Mouse (Mus musculus) MEL (cell line): ENCODE measurements at regions not wholly inside any gene's neighbourhood (a gene's known extent, or its start where the extent isn't known, plus 50 kb on each side); places are given as distances from the start of the nearest gene placed in this dataset.

Experiments
- DNase-seq: peaks from one replicate; pipeline ENCODE4 v3.0.0; 2011; ENCODE audit warnings: low read depth, low spot score
- H3K27ac ChIP-seq: 2 replicates; pipeline ENCODE4 v1.5.1; 2012; ENCODE audit warnings: low read depth, mild to moderate bottlenecking, control low read depth, low read length, moderate library complexity; ENCODE audit not compliant: control insufficient read depth
- H3K27me3 ChIP-seq, 2 experiments: fragments of 150-350 bp in 1 of 2; sonication (generic) in 1 of 2; 2 replicates each; pipeline ENCODE4 v1.6.1; 2012; ENCODE audit warnings: low read length in 2 of 2, mild to moderate bottlenecking in 2 of 2, improper control_type of control experiment in 1 of 2, moderate library complexity in 1 of 2; ENCODE audit not compliant: insufficient read depth in 2 of 2, control insufficient read depth in 1 of 2
- H3K36me3 ChIP-seq, 2 experiments: 2 replicates each; pipeline ENCODE4 v1.6.1; 2012 to 2014; ENCODE audit warnings: low read length in 2 of 2, improper control_type of control experiment in 1 of 2, inconsistent platforms in 1 of 2, mild to moderate bottlenecking in 1 of 2; ENCODE audit not compliant: insufficient read depth in 2 of 2, control insufficient read depth in 1 of 2
- H3K4me1 ChIP-seq, 2 experiments: fragments of 150-350 bp in 1 of 2; sonication (generic) in 1 of 2; 2 replicates each; pipeline ENCODE4 v1.6.1; 2012; ENCODE audit warnings: low read length in 2 of 2, improper control_type of control experiment in 1 of 2, mild to moderate bottlenecking in 1 of 2; ENCODE audit not compliant: insufficient read depth in 2 of 2, control insufficient read depth in 1 of 2
- H3K4me3 ChIP-seq, 2 experiments: fragments of 150-350 bp in 1 of 2; sonication (generic) in 1 of 2; 2 replicates each; pipeline ENCODE4 v1.5.1; 2012; ENCODE audit warnings: low read depth in 2 of 2, low read length in 2 of 2, mild to moderate bottlenecking in 2 of 2, moderate library complexity in 2 of 2, control low read depth in 1 of 2, improper control_type of control experiment in 1 of 2; ENCODE audit not compliant: control insufficient read depth in 1 of 2, insufficient read depth in 1 of 2
- H3K79me2 ChIP-seq: 2 replicates; pipeline ENCODE4 v1.6.1; 2012; ENCODE audit warnings: mild to moderate bottlenecking, low read length, moderate library complexity; ENCODE audit not compliant: control insufficient read depth, poor library complexity, insufficient read depth
- H3K9ac ChIP-seq: 2 replicates; pipeline ENCODE4 v1.6.1; 2012; ENCODE audit warnings: low read depth, mild to moderate bottlenecking, control low read depth, low read length, moderate library complexity; ENCODE audit not compliant: control insufficient read depth, poor library complexity, severe bottlenecking
- H3K9me3 ChIP-seq: fragments of 150-350 bp; sonication (generic); replicated peaks from 2 replicates; pipeline ENCODE4 v1.6.1; 2012; ENCODE audit warnings: mild to moderate bottlenecking, low read length, improper control_type of control experiment, moderate library complexity; ENCODE audit not compliant: insufficient read depth
- BHLHE40 ChIP-seq: IDR thresholded peaks from 2 replicates; pipeline ENCODE4 v1.6.1; 2012; ENCODE audit warnings: low read depth, mild to moderate bottlenecking, inconsistent platforms, low read length, improper control_type of control experiment, borderline replicate concordance
- CTCF ChIP-seq, 3 experiments: IDR thresholded peaks in 2 of 3; conservative IDR thresholded peaks in 1 of 3; 2 replicates each; pipeline ENCODE4 v1.5.1; 2011 to 2012; ENCODE audit warnings: low read length in 3 of 3, low read depth in 2 of 3, mild to moderate bottlenecking in 2 of 3, improper control_type of control experiment in 1 of 3, inconsistent platforms in 1 of 3, mixed read lengths in 1 of 3, moderate library complexity in 1 of 3; ENCODE audit not compliant: control insufficient read depth in 1 of 3, insufficient read depth in 1 of 3, poor library complexity in 1 of 3, severe bottlenecking in 1 of 3
- EP300 ChIP-seq, 2 experiments: IDR thresholded peaks; 2 replicates each; pipeline ENCODE4 v1.6.1; 2011; ENCODE audit warnings: improper control_type of control experiment in 2 of 2, low read length in 2 of 2, low read depth in 1 of 2, mild to moderate bottlenecking in 1 of 2
- GATA1 ChIP-seq: IDR thresholded peaks from 2 replicates; pipeline ENCODE4 v1.6.1; 2011; ENCODE audit warnings: low read depth, low read length, improper control_type of control experiment
- JUND ChIP-seq: IDR thresholded peaks from 2 replicates; pipeline ENCODE4 v1.6.1; 2011; ENCODE audit warnings: low read depth, mild to moderate bottlenecking, improper control_type of control experiment, low read length
- MXI1 ChIP-seq: IDR thresholded peaks from 2 replicates; pipeline ENCODE4 v1.6.1; 2011; ENCODE audit warnings: mild to moderate bottlenecking, low read depth, low read length, improper control_type of control experiment
- MYC ChIP-seq: IDR thresholded peaks from 2 replicates; pipeline ENCODE4 v1.6.1; 2011; ENCODE audit warnings: low read depth, mild to moderate bottlenecking, low read length, improper control_type of control experiment, moderate library complexity
- NRF1 ChIP-seq: IDR thresholded peaks from 2 replicates; pipeline ENCODE4 v1.6.1; 2014; ENCODE audit warnings: low read depth, mild to moderate bottlenecking, inconsistent platforms, low read length, improper control_type of control experiment, moderate library complexity; ENCODE audit not compliant: poor library complexity, insufficient read depth, severe bottlenecking
- POLR2AphosphoS5 ChIP-seq: IDR thresholded peaks from 2 replicates; pipeline ENCODE4 v1.6.1; 2012; ENCODE audit warnings: low read depth, borderline replicate concordance, mild to moderate bottlenecking, inconsistent platforms, low read length, moderate library complexity, mixed read lengths
- RAD21 ChIP-seq: IDR thresholded peaks from 2 replicates; pipeline ENCODE4 v1.6.1; 2011; ENCODE audit warnings: mild to moderate bottlenecking, low read depth, low read length, improper control_type of control experiment
- RCOR1 ChIP-seq: IDR thresholded peaks from 2 replicates; pipeline ENCODE4 v1.6.1; 2012; ENCODE audit warnings: low read depth, mild to moderate bottlenecking, inconsistent platforms, low read length, improper control_type of control experiment
- SIN3A ChIP-seq: IDR thresholded peaks from 2 replicates; pipeline ENCODE4 v1.6.1; 2012; ENCODE audit warnings: low read length, improper control_type of control experiment, inconsistent platforms
- TCF12 ChIP-seq: IDR thresholded peaks from 2 replicates; pipeline ENCODE4 v1.6.1; 2014; ENCODE audit warnings: low read depth, mild to moderate bottlenecking, inconsistent platforms, low read length, improper control_type of control experiment, moderate library complexity
- UBTF ChIP-seq: IDR thresholded peaks from 2 replicates; pipeline ENCODE4 v1.6.1; 2012; ENCODE audit warnings: low read depth, mild to moderate bottlenecking, inconsistent platforms, low read length, improper control_type of control experiment, moderate library complexity, borderline replicate concordance; ENCODE audit not compliant: insufficient read depth
- ZNF384 ChIP-seq: IDR thresholded peaks from 2 replicates; pipeline ENCODE4 v1.6.1; 2012; ENCODE audit warnings: low read depth, mild to moderate bottlenecking, inconsistent platforms, low read length, improper control_type of control experiment

DNA sequence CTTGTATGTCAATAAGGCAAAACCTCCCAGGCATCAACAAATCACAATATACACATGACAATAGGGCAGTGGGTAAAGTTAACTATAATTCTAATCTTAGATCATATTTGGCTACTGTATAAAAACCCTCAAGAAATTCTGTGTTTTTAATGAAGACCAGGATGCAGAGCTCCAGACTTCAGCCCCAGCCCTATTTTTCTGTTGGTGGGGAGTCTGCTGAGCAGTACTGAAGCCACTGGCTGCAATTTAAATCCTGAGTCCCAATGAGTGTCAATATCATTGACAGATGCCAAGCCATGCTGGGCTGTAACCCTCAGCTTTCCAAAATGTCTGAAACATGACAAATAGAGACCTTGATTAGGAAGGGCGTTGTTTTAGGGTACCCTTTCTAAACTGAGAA, 587.6 kb upstream of the Cdh11 start:
- DNase-seq, result no peak
- no peaks in the 10 kb centered on the region for H3K9me3 ChIP-seq
- H3K27ac ChIP-seq, result no peak overlapping the region
- H3K27me3 ChIP-seq, result no peaks in the 10 kb centered on the region
- H3K4me1 ChIP-seq, result no peaks in the 10 kb centered on the region
- TF ChIP-seq GATA1 (no peak), ZNF384 (no peak), MYC (no peak), TCF12 (no peak), NRF1 (no peak), RCOR1 (no peak), RAD21 (no peak)
- TF ChIP-seq, all 39 proteins: peak for 0
- no peak overlapping the region for H3K4me3 ChIP-seq
- H3K79me2 ChIP-seq, result no peaks in the 10 kb centered on the region
- H3K36me3 ChIP-seq, result no peaks in the 10 kb centered on the region
- no peak overlapping the region for H3K9ac ChIP-seq

DNA sequence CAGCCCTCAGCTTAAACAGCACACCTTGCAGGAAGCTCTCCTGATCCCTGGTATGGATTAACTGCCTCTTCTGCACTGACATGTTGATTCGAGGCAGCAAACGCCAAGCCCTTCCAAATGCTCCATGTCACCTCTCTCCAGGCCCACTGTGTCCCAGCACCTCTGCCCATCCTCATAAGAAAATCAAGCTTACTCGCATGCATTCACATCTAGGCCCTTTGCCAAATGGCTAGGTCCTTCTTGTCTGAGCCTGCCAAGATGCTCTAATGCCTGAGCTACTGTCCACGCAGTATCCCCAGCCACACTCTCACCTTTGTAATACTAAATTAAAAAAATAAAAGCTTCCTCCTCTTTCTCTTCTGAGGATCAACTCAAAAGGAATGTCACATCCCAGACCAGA, 588.7 kb upstream of the Cdh11 start:
- DNase-seq, result no peak

DNA sequence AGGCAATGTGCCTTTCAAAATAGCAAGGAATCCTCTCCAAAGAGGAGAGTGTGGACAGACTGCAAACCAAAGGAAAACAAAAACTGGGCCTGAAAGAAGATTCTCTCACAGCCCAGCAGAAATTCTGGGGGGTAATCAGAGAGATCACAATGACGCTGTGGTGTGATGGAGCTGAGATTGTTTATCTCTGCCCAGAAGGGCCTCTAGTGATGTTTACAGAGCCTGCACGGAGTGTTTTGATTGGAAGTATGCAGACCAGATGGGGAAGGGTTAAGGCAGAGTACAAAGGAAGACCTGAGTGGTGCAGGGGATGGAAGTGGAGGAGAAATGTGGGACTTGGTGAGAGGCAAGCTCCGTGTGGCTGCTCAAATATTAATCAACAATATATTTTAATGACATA, 593.1 kb upstream of the Cdh11 start:
- no peak for DNase-seq
- Histone ChIP-seq H3K36me3 (no peaks in the 10 kb centered on the region), H3K27ac (no peak overlapping the region), H3K4me1 (no peaks in the 10 kb centered on the region), H3K27me3 (no peaks in the 10 kb centered on the region), H3K79me2 (no peaks in the 10 kb centered on the region), H3K9ac (no peak overlapping the region), H3K9me3 (no peaks in the 10 kb centered on the region), H3K4me3 (no peak overlapping the region)
- no peak for TF ChIP-seq UBTF
- TF ChIP-seq JUND, result no peak
- no peak for TF ChIP-seq CTCF (IDR thresholded peaks at IDR 0.05 in 2 of 3, conservative IDR thresholded peaks at IDR 0.05 in 1 of 3; ENCODE audit: control insufficient read depth in 1 of 3, insufficient read depth in 1 of 3, low read depth in 2 of 3, low read length in 3 of 3, poor library complexity in 1 of 3, severe bottlenecking in 1 of 3)
- no peak for TF ChIP-seq EP300 (IDR thresholded peaks at IDR 0.05; ENCODE audit: low read depth in 1 of 2, low read length in 2 of 2)
- no peak for TF ChIP-seq TCF12
- TF ChIP-seq ZNF384, result no peak
- no peak for TF ChIP-seq BHLHE40
- TF ChIP-seq RAD21, result no peak
- TF ChIP-seq POLR2AphosphoS5, result no peak
- TF ChIP-seq SIN3A, result no peak

More for the DNA sequence above, 588.7 kb upstream of the Cdh11 start:
- H3K4me1 ChIP-seq, result no peaks in the 10 kb centered on the region
- no peaks in the 10 kb centered on the region for H3K36me3 ChIP-seq
- no peak overlapping the region for H3K27ac ChIP-seq
- no peaks in the 10 kb centered on the region for H3K27me3 ChIP-seq
- no peak overlapping the region for H3K9ac ChIP-seq
- H3K79me2 ChIP-seq, result no peaks in the 10 kb centered on the region
- H3K9me3 ChIP-seq, result no peaks in the 10 kb centered on the region
- TF ChIP-seq MXI1 (no peak), BHLHE40 (no peak)
- H3K4me3 ChIP-seq, result no peak overlapping the region
